Mouse (Mus musculus) lung, embryonic 14.5 days (tissue): ENCODE measurements around the gene Fyb. TPM values are rescaled to one million over a fixed set of nuclear protein-coding genes. Genes with fewer than 3 reads are reported as not detected.

Source experiments
- ATAC-seq: fragments of 200-750 bp; cut with Nextera tagmentation; 2 replicates; pipeline ENCODE4 v1.8.0; 2017; ENCODE audit warnings: mild to moderate bottlenecking, moderate TSS enrichment, moderate library complexity; ENCODE audit not compliant: insufficient read depth
- DNase-seq: peaks from one replicate; pipeline ENCODE4 v3.0.0-alpha.2; 2015
- H3K27ac ChIP-seq: fragments of 300-500 bp; sonication (generic); 2 replicates; pipeline ENCODE4 v1.5.1; 2014; ENCODE audit warnings: low read depth, mild to moderate bottlenecking, moderate library complexity
- H3K27me3 ChIP-seq: fragments of 300-500 bp; sonication (generic); 2 replicates; pipeline ENCODE4 v1.6.1; 2014; ENCODE audit warnings: low read length, control low read depth; ENCODE audit not compliant: insufficient read depth
- H3K36me3 ChIP-seq: fragments of 300-500 bp; sonication (generic); 2 replicates; pipeline ENCODE4 v1.6.1; 2014; ENCODE audit warnings: control low read depth; ENCODE audit not compliant: insufficient read depth
- H3K4me1 ChIP-seq: fragments of 300-500 bp; sonication (generic); 2 replicates; pipeline ENCODE4 v1.6.1; 2014; ENCODE audit warnings: antibody characterized with exemption, control low read depth; ENCODE audit not compliant: insufficient read depth
- H3K4me2 ChIP-seq: fragments of 300-500 bp; sonication (generic); 2 replicates; pipeline ENCODE4 v1.6.1; 2014; ENCODE audit warnings: mild to moderate bottlenecking
- H3K4me3 ChIP-seq: fragments of 300-500 bp; sonication (generic); 2 replicates; pipeline ENCODE4 v1.5.1; 2014; ENCODE audit warnings: low read depth, low read length
- H3K9ac ChIP-seq: fragments of 300-500 bp; sonication (generic); 2 replicates; pipeline ENCODE4 v1.6.1; 2014
- H3K9me3 ChIP-seq: fragments of 300-500 bp; sonication (generic); 2 replicates; pipeline ENCODE4 v1.6.1; 2016; ENCODE audit warnings: low read depth, low read length, control low read depth
- CTCF ChIP-seq: IDR thresholded peaks from 2 replicates; pipeline ENCODE4 v1.5.1; 2016; ENCODE audit warnings: antibody characterized with exemption, low read depth
- WGBS: fragments of 180-500 bp; shearing (Covaris S2); extraction: QIAGEN DNeasy Blood & Tissue Kit; methylation state at CpG from one replicate; pipeline ENCODE4 v1.1.7; 2014; 5-methylcytosine and 5-hydroxymethylcytosine counted together
- polyA plus RNA-seq: library from polyadenylated mRNA; unstranded; fragments of >200 nt; fragmentation: Nextera tagmentation; extraction: Ambion mirVana; gene quantifications from 2 replicates; pipeline ENCODE4 v1.2.1, GENCODE M21; 2014

The Fyb gene
- polyA plus RNA-seq, 1 experiment from 2014 or later = 6.2 TPM

- peaks cover 4% of the 10 kb centered on the region; the same call in 1 of the 2 replicates for H3K4me1 ChIP-seq
- peak; percentile 83 for TF ChIP-seq CTCF
- peak overlapping the region; percentile 57 for H3K4me2 ChIP-seq
- no peak overlapping the region for H3K9ac ChIP-seq
- ATAC-seq (peak; percentile 65), DNase-seq (peak; percentile 91)
- no peaks in the 10 kb centered on the region for H3K36me3 ChIP-seq
- no peak overlapping the region for H3K4me3 ChIP-seq
- no peak overlapping the region for H3K27ac ChIP-seq
- no peaks in the 10 kb centered on the region for H3K27me3 ChIP-seq
- no peaks in the 10 kb centered on the region for H3K9me3 ChIP-seq
- WGBS = 5% methylated on average over 6 of the region's 6 CpGs
These were observed 103.0 kb downstream of the Fyb start for GRCm38 (mm10) chr15:6625607-6626033.

GRCm38 (mm10) chr15:6626123-6626522, 103.5 kb downstream of the Fyb start:
- H3K9ac ChIP-seq = no peak overlapping the region
- no peak overlapping the region for H3K27ac ChIP-seq
- WGBS = 68% methylated on average over 5 of the region's 5 CpGs
- TF ChIP-seq CTCF = no peak
- H3K27me3 ChIP-seq = no peaks in the 10 kb centered on the region
- H3K9me3 ChIP-seq = no peaks in the 10 kb centered on the region
- ATAC-seq (no peak; the same call in 1 of the 2 replicates), DNase-seq (no peak)
- no peaks in the 10 kb centered on the region for H3K36me3 ChIP-seq
- no peak overlapping the region for H3K4me3 ChIP-seq
- H3K4me1 ChIP-seq = peaks cover 4% of the 10 kb centered on the region; the same call in 1 of the 2 replicates
- no peak overlapping the region for H3K4me2 ChIP-seq

GRCm38 (mm10) chr15:6628431-6629077, 105.9 kb downstream of the Fyb start:
- no peak overlapping the region for H3K27ac ChIP-seq
- no peak overlapping the region for H3K9ac ChIP-seq
- no peak overlapping the region for H3K4me2 ChIP-seq
- H3K4me3 ChIP-seq = no peak overlapping the region
- H3K27me3 ChIP-seq = no peaks in the 10 kb centered on the region
- peaks cover 4% of the 10 kb centered on the region; the same call in 1 of the 2 replicates for H3K4me1 ChIP-seq
- H3K9me3 ChIP-seq = no peaks in the 10 kb centered on the region
- DNase-seq (no peak), ATAC-seq (no peak)
- no peak for TF ChIP-seq CTCF
- no peaks in the 10 kb centered on the region for H3K36me3 ChIP-seq
- WGBS = 83% methylated on average over 6 of the region's 6 CpGs

GRCm38 (mm10) chr15:6629174-6629573, 106.5 kb downstream of the Fyb start:
- ATAC-seq (no peak), DNase-seq (no peak)
- Histone ChIP-seq H3K36me3 (no peaks in the 10 kb centered on the region), H3K4me2 (no peak overlapping the region), H3K27me3 (no peaks in the 10 kb centered on the region), H3K4me3 (no peak overlapping the region), H3K9me3 (no peaks in the 10 kb centered on the region), H3K27ac (no peak overlapping the region), H3K4me1 (peaks cover 4% of the 10 kb centered on the region; the same call in 1 of the 2 replicates), H3K9ac (no peak overlapping the region)
- TF ChIP-seq CTCF = no peak
- 61% methylated on average over 4 of the region's 4 CpGs for WGBS

GRCm38 (mm10) chr15:6635405-6635804, 112.8 kb downstream of the Fyb start:
- ATAC-seq (no peak), DNase-seq (no peak)
- 35% methylated on average over 3 of the region's 3 CpGs for WGBS
- Histone ChIP-seq H3K4me1 (no peaks in the 10 kb centered on the region), H3K4me2 (no peak overlapping the region), H3K27ac (no peak overlapping the region), H3K36me3 (no peaks in the 10 kb centered on the region), H3K4me3 (no peak overlapping the region), H3K9me3 (no peaks in the 10 kb centered on the region), H3K9ac (no peak overlapping the region), H3K27me3 (no peaks in the 10 kb centered on the region)
- no peak for TF ChIP-seq CTCF

GRCm38 (mm10) chr15:6642223-6642622, 119.6 kb downstream of the Fyb start:
- DNase-seq (peak; percentile 55), ATAC-seq (peak; percentile 82)
- Histone ChIP-seq H3K27ac (no peak overlapping the region), H3K4me2 (no peak overlapping the region), H3K4me1 (no peaks in the 10 kb centered on the region), H3K9me3 (no peaks in the 10 kb centered on the region), H3K36me3 (no peaks in the 10 kb centered on the region), H3K9ac (no peak overlapping the region), H3K4me3 (no peak overlapping the region), H3K27me3 (no peaks in the 10 kb centered on the region)
- 28% methylated on average over 5 of the region's 5 CpGs for WGBS
- no peak for TF ChIP-seq CTCF

- Histone ChIP-seq H3K4me2 (no peak overlapping the region), H3K27ac (no peak overlapping the region), H3K9ac (no peak overlapping the region), H3K36me3 (no peaks in the 10 kb centered on the region), H3K4me3 (no peak overlapping the region), H3K27me3 (no peaks in the 10 kb centered on the region), H3K9me3 (no peaks in the 10 kb centered on the region), H3K4me1 (no peaks in the 10 kb centered on the region)
- no peak for TF ChIP-seq CTCF
- ATAC-seq (no peak), DNase-seq (no peak)
- 71% methylated on average over 3 of the region's 3 CpGs for WGBS
These were observed 122.8 kb downstream of the Fyb start for GRCm38 (mm10) chr15:6645498-6645897.

- DNase-seq (no peak), ATAC-seq (no peak)
- H3K9me3 ChIP-seq = no peaks in the 10 kb centered on the region
- H3K27ac ChIP-seq = no peak overlapping the region
- no peak overlapping the region for H3K4me2 ChIP-seq
- H3K9ac ChIP-seq = no peak overlapping the region
- WGBS = 95% methylated on average over 1 of the region's 1 CpGs
- no peaks in the 10 kb centered on the region for H3K27me3 ChIP-seq
- H3K4me1 ChIP-seq = no peaks in the 10 kb centered on the region
- H3K36me3 ChIP-seq = no peaks in the 10 kb centered on the region
- no peak for TF ChIP-seq CTCF
- no peak overlapping the region for H3K4me3 ChIP-seq
These were observed 124.4 kb downstream of the Fyb start for GRCm38 (mm10) chr15:6647066-6647465.
